Mouse (Mus musculus): ENCODE measurements around the gene Ikzf4.

DNA sequence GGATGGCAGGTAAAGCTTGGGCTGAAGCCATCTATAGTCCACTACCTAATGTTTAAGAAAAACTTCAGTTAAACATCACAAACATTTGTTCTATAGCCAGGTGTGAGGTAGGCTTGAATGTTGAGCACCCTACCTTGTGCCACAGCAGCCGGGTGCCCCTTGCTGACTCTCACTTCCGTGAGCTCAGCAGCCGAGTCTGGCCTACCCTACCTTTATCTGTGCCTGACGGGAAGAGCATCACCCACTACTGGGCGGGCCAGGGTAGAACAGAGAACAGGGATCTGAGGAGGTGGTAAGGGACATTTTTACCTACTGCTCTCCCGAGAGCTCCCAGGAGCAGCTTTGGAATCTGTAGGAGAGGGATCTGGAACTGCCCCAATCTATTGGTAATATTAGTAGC is 3.0 kb downstream of the Ikzf4 start:
- TF ChIP-seq CTCF (IDR thresholded peaks at IDR 0.05; ENCODE audit: low read depth), result no peak
- no peak for TF ChIP-seq EP300 (IDR thresholded peaks at IDR 0.05; ENCODE audit: low read depth)

All from liver, embryonic 14.5 days (tissue).